Mouse (Mus musculus) heart, embryonic 15.5 days (tissue): ENCODE measurements around the gene Dpp7. TPM values are rescaled to one million over a fixed set of nuclear protein-coding genes. Genes with fewer than 3 reads are reported as not detected.

Source experiments
- ATAC-seq: fragments of 200-750 bp; cut with Nextera tagmentation; replicated peaks from 2 replicates; pipeline ENCODE4 v1.8.0; 2017; ENCODE audit warnings: low read depth, moderate TSS enrichment; ENCODE audit not compliant: insufficient number of reproducible peaks, insufficient read depth, low FRiP score
- H3K27ac ChIP-seq: fragments of 300-500 bp; sonication (generic); 2 replicates; pipeline ENCODE4 v1.5.1; 2015; ENCODE audit warnings: mild to moderate bottlenecking, inconsistent platforms
- H3K27me3 ChIP-seq: fragments of 300-500 bp; sonication (generic); 2 replicates; pipeline ENCODE4 v1.6.1; 2015; ENCODE audit warnings: inconsistent platforms
- H3K36me3 ChIP-seq: fragments of 300-500 bp; sonication (generic); 2 replicates; pipeline ENCODE4 v1.6.1; 2015; ENCODE audit warnings: mild to moderate bottlenecking, inconsistent platforms
- H3K4me1 ChIP-seq: fragments of 300-500 bp; sonication (generic); replicated peaks from 2 replicates; pipeline ENCODE4 v1.6.1; 2015; ENCODE audit warnings: inconsistent platforms
- H3K4me2 ChIP-seq: fragments of 300-500 bp; sonication (generic); 2 replicates; pipeline ENCODE4 v1.6.1; 2015; ENCODE audit warnings: inconsistent platforms, mild to moderate bottlenecking, moderate library complexity
- H3K4me3 ChIP-seq: fragments of 300-500 bp; sonication (generic); 2 replicates; pipeline ENCODE4 v1.5.1; 2015; ENCODE audit warnings: mild to moderate bottlenecking, inconsistent platforms
- H3K9ac ChIP-seq: fragments of 300-500 bp; sonication (generic); 2 replicates; pipeline ENCODE4 v1.6.1; 2015; ENCODE audit warnings: mild to moderate bottlenecking, inconsistent platforms
- H3K9me3 ChIP-seq: fragments of 300-500 bp; sonication (generic); replicated peaks from 2 replicates; pipeline ENCODE4 v1.6.1; 2016; ENCODE audit warnings: inconsistent platforms
- WGBS: fragments of 180-500 bp; shearing (Covaris S2); methylation state at CpG from one replicate; pipeline ENCODE4 v1.1.7; 2015; ENCODE audit warnings: mixed read lengths; 5-methylcytosine and 5-hydroxymethylcytosine counted together
- polyA plus RNA-seq: library from polyadenylated mRNA; unstranded; fragments of >200 nt; fragmentation: Nextera tagmentation; extraction: Ambion mirVana; gene quantifications from 2 replicates; pipeline ENCODE4 v1.2.1, GENCODE M21; 2015

Dpp7 gene
- polyA plus RNA-seq, 1 experiment from 2014 or later, result 9.5 TPM

DNA sequence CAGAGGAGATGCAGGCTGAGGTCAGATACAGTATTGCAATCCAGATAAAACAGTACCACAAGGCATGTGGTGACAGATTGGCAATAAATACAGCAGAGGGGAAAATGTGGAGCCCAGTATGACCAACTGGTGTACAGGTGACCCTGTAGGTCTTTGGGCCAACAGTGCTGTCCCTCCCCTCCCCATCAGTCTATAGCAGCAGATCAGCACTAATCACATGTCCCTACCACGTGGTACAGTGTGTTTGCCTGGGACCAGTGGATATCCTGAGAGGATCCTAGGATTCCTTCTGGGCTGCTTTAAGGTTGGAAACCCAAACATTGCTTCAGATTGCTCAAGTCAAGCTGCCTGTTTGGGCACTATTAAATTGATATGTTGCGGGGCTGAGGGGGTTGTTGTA is 22.6 kb downstream of the Dpp7 start:
- Histone ChIP-seq H3K27me3 (no peaks in the 10 kb centered on the region), H3K36me3 (peaks cover 43% of the 10 kb centered on the region), H3K27ac (no peak overlapping the region), H3K4me2 (peak overlapping the region; percentile 81), H3K9ac (peak overlapping the region; percentile 74; the same call in 1 of the 2 replicates), H3K4me3 (peak overlapping the region; percentile 69), H3K9me3 (no peaks in the 10 kb centered on the region), H3K4me1 (peaks cover 23% of the 10 kb centered on the region)
- ATAC-seq, result no peak
- 79% methylated on average over 2 of the region's 2 CpGs for WGBS

DNA sequence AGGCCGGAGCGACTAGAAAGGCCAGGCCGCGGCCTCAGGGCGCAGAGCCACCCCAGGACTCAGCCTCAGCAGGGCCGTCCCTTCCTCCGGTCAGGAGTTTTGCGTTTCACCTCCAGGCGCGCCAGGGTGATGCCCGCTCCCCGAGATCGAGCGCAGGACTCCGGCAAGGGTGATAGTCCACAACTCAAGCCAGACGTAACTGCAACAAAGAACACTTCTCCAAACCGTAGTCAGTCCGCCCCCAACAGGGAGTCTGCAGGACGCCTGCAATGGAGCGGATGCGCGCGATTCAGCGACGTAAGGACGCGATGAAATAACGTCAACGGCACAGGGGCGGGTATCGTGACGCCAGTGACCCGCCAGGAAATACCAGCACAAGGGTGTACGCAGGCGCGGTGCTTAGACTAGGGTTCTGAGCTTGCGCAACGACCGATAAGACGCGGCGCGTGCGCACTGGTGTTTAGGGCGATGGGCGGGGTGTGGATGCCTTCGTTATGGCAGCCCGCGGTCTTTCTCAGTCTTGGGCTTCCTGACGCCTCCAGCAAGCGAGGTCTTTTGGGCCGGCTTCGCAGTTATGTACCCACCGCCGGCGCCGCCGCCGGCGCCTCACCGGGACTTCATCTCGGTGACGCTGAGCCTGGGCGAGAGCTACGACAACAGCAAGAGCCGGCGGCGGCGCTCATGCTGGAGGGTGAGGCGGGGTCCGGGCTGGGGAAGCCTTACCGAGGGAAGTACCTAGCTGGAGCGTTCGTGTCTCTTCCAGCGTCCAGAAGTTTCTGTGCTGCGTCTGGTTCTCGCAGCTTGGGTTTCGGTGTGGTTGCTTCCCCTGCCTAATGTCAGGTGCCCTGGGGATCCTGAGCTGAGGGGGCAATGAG is 23.6 kb downstream of the Dpp7 start, which contains the start of gene Man1b1:
Gene Man1b1, plus strand, starts transcription at position 53 of the 875 bp plus-strand sequence.
- Histone ChIP-seq H3K4me3 (peak within 1 kb of the TSS; percentile 69), H3K36me3 (peaks cover 33% of the 10 kb centered on the region), H3K9ac (peak within 1 kb of the TSS; percentile 75), H3K27ac (peak within 1 kb of the TSS; percentile 85), H3K9me3 (no peaks in the 10 kb centered on the region), H3K4me2 (peak within 1 kb of the TSS; percentile 81), H3K27me3 (no peaks in the 10 kb centered on the region), H3K4me1 (peaks cover 23% of the 10 kb centered on the region)
- under 1% methylated on average over 78 of the region's 78 CpGs for WGBS
- peak; percentile 100 for ATAC-seq

DNA sequence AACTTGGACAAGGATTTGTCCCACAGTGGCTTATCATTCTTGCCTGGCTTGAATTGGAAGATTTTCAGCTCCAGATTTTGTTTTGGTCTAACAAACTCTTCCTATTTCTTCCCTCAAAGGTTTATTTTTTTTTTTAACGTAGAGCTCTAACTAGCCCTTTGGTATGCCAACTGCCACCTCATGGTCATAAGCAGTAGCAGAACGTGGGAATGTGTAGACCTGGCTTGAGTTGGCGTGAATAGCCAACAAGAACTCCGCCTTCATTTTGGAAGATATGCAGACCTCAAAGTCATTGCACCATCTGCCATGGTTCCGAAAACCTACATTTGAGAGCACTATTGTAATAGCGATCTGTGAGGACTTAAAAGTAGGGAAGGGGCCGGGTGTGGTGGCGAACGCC is 24.7 kb downstream of the Dpp7 start:
- ATAC-seq, result no peak
- peak overlapping the region; percentile 75 for H3K9ac ChIP-seq
- 50% methylated on average over 9 of the region's 9 CpGs for WGBS
- H3K27ac ChIP-seq, result no peak overlapping the region
- H3K36me3 ChIP-seq, result peaks cover 23% of the 10 kb centered on the region
- H3K4me1 ChIP-seq, result peaks cover 23% of the 10 kb centered on the region
- no peaks in the 10 kb centered on the region for H3K27me3 ChIP-seq
- H3K4me3 ChIP-seq, result peak overlapping the region; percentile 69
- peak overlapping the region; percentile 72 for H3K4me2 ChIP-seq
- H3K9me3 ChIP-seq, result no peaks in the 10 kb centered on the region

DNA sequence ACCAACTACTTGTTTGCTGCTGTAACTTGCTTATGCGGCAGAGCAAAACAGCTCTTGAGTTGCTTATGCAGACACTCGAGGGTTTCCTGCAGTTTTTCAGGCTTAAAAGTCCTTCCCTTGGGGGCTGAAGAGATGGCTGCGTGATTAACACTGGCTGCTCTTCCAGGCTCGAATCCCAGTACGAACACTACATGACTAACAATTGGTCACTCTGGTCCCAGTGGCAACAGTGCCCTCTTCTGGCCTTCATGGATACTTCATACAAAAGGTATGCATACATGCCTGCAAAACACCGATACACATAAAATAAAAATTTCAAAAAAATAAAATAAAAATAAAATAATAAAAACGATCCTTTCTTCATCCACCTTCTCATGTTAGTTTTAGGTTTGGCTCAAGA is 27.7 kb downstream of the Dpp7 start:
- H3K27me3 ChIP-seq, result no peaks in the 10 kb centered on the region
- peaks cover 11% of the 10 kb centered on the region for H3K4me1 ChIP-seq
- no peak overlapping the region for H3K4me2 ChIP-seq
- H3K4me3 ChIP-seq, result no peak overlapping the region
- H3K9ac ChIP-seq, result no peak overlapping the region
- no peak overlapping the region for H3K27ac ChIP-seq
- no peaks in the 10 kb centered on the region for H3K36me3 ChIP-seq
- H3K9me3 ChIP-seq, result no peaks in the 10 kb centered on the region
- 35% methylated on average over 7 of the region's 7 CpGs for WGBS
- no peak for ATAC-seq

DNA sequence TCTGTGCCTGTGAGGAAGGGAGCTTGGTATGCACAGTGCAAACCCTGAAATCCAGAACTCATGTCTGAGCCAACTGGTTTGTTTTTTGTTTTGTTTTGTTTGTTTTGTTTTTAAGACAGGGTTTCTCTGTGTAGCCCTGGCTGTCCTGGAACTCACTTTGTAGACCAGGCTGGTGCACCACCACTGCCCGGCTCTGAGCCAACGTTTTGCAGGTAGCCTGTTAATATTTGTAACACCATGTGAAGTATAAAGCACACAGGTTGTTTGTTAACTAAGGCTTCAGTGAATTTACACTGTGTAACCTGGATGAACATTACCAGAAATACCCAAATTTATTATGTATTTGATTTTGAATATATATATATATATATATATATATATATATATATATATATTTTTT is 30.1 kb downstream of the Dpp7 start:
- no peaks in the 10 kb centered on the region for H3K9me3 ChIP-seq
- H3K36me3 ChIP-seq, result no peaks in the 10 kb centered on the region
- no peak overlapping the region for H3K4me3 ChIP-seq
- H3K27ac ChIP-seq, result no peak overlapping the region
- no peak overlapping the region for H3K4me2 ChIP-seq
- H3K27me3 ChIP-seq, result peaks cover 11% of the 10 kb centered on the region
- no peaks in the 10 kb centered on the region for H3K4me1 ChIP-seq
- no peak overlapping the region for H3K9ac ChIP-seq
- ATAC-seq, result no peak
- WGBS, result 70% methylated on average over 2 of the region's 2 CpGs

DNA sequence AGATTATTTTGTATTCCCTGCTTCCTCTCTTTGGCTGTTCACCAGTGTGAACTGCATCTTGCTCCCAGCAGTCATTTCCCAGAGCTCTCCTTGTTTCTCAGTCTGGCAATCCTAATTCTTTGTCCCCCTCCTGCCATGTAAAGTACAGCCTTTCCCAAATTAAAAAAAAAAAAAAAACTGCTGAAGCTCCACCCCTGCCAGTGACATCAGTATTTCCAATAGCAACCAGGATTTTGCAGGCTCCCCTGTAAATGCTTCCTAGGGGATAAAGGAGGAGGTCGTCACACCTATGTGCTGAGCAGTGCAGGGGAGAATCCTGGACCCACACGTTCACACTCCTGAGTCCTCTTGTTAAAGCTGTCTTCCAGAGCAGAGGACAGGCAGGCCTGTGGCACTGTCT is 36.1 kb downstream of the Dpp7 start:
- H3K4me2 ChIP-seq, result no peak overlapping the region
- H3K4me1 ChIP-seq, result peaks cover 8% of the 10 kb centered on the region
- no peak overlapping the region for H3K27ac ChIP-seq
- WGBS, result 37% methylated on average over 2 of the region's 2 CpGs
- no peak for ATAC-seq
- no peaks in the 10 kb centered on the region for H3K9me3 ChIP-seq
- H3K9ac ChIP-seq, result no peak overlapping the region
- peaks cover 65% of the 10 kb centered on the region for H3K27me3 ChIP-seq
- H3K4me3 ChIP-seq, result no peak overlapping the region
- H3K36me3 ChIP-seq, result no peaks in the 10 kb centered on the region

DNA sequence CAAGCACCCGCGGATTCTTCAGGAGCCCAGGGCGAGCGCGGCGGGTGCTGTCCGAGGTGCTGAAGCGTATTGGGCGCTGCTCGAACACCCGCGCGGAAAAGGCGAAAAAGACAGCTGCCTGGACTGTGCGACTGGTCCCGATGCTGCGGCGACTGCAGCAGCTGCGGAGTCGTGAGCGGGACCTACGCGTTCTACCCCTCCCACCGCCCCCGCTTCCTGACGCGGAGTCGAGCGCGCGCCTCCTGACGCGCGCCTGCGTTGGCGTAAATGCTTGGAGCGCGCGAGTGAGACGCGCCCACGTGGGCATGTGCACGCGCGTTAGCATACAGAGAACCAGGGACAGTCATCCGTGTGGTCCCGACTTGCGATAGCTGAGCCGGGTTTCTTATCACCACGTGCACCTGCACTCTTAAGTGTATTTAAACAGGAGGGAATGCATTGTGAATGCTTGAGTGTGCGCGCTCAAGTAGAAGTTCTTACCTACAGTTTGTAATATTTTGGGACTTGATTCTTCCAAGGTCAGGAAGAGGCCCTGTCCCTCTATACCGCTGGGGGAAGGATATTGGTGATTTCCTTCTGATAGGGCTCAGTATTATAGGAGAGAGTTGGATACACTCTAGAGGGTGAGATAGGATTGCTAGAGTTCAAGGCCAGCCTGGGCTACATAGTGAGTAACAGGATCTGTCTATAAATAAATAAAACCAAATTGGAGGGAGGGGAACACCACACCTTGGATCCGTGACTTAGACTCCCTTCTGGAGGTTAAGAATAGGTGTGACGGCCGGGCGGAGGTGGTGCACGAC is 37.0 kb downstream of the Dpp7 start, which contains the start of gene Grin1:
Gene Grin1, minus strand, starts transcription at position 217 of the 803 bp plus-strand sequence.
- H3K4me2 ChIP-seq, result peak within 1 kb of the TSS; percentile 62
- no peak within 1 kb of the TSS for H3K27ac ChIP-seq
- WGBS, result 9% methylated on average over 58 of the region's 58 CpGs
- peaks cover 72% of the 10 kb centered on the region for H3K27me3 ChIP-seq
- H3K9me3 ChIP-seq, result no peaks in the 10 kb centered on the region
- H3K36me3 ChIP-seq, result no peaks in the 10 kb centered on the region
- H3K4me1 ChIP-seq, result peaks cover 8% of the 10 kb centered on the region
- H3K9ac ChIP-seq, result no peak within 1 kb of the TSS
- no peak; the same call in 1 of the 2 replicates for ATAC-seq
- peak within 1 kb of the TSS; percentile 34 for H3K4me3 ChIP-seq

DNA sequence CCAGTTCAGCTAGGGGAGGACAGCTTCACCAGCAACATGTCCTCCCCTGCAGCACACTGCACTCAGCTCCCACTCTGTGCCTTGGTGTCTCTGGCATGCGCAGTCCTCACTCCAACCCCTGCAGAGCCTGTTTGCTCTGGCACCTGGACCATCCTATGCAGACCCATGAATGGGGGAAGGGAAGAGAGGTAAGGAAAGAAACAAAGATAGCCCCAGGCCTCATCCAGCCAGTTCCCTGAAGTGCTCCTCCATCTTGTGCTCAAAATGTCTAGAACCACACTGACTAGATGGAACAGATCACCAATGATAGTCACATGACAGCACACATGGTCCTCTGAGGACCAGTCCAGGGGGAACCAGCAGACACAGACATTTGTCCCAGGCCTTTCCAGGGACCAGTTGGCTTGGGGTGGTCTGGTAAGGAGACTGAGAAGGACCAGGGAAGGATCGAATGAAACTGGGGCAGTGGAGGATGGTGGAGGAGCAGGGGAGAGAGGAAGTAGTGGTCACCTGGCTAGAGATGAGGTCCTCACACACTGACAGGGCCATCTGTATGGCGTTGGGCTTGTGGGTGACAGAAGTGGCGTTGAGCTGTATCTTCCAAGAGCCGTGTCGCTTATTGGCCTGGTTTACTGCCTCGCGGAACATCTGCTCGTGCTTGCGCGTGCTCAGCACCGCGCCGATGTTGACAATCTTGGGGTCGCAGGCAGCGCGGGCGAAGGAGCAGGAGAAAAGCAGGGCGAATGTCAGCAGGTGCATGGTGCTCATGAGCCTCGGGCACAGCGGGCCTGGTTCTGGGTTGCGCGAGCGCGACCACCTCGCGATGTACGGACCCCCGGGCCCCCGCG is 37.8 kb downstream of the Dpp7 start:
- H3K4me2 ChIP-seq, result peak overlapping the region; percentile 62
- ATAC-seq, result no peak; the same call in 1 of the 2 replicates
- no peaks in the 10 kb centered on the region for H3K36me3 ChIP-seq
- H3K27ac ChIP-seq, result no peak overlapping the region
- no peaks in the 10 kb centered on the region for H3K9me3 ChIP-seq
- WGBS, result 4% methylated on average over 31 of the region's 31 CpGs
- no peak overlapping the region for H3K9ac ChIP-seq
- H3K27me3 ChIP-seq, result peaks cover 79% of the 10 kb centered on the region
- H3K4me3 ChIP-seq, result peak overlapping the region; percentile 34
- H3K4me1 ChIP-seq, result peaks cover 8% of the 10 kb centered on the region

DNA sequence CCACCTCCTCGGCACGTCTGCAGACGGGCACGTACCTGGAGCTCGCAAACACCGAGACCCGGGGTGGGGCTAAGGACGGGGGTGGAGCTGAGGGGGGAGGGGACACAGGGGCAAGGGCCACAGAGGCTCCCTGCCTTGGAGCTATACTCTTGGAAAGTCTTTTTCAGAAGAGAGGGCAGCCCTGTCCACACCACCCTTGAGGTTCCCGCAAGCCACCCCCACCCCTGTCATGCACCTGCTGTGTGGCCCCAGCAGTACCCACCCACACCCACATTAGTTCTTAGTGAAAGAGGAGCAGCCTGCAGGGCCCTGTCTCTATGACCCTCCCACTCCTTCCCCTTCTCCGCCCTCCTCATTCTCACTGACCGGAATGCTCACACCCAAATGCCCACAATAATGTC is 44.7 kb downstream of the Dpp7 start:
- no peak for ATAC-seq
- 4% methylated on average over 11 of the region's 11 CpGs for WGBS

DNA sequence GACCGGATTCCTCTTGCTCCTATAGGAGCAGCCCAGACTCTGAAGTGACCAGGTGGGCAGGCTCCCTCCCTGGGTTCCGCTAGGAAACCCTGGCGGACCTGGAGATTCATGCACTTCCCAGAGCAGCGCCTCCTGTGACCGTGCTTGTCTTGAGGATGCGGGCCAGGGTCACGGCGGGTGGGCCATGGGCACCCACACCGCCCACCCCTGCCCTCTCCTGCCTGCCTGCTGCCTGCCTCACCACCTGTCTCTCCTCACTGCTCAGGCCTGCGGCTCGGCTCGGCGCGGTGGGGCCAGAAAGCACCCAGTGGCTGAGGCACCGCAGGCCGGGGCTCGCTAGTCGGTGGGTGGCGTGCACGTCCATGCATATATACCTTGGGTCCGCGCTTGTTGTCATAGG is 45.2 kb downstream of the Dpp7 start:
- peaks cover 88% of the 10 kb centered on the region for H3K27me3 ChIP-seq
- no peaks in the 10 kb centered on the region for H3K9me3 ChIP-seq
- no peak overlapping the region for H3K4me3 ChIP-seq
- no peak for ATAC-seq
- no peak overlapping the region for H3K27ac ChIP-seq
- H3K4me2 ChIP-seq, result no peak overlapping the region
- no peaks in the 10 kb centered on the region for H3K36me3 ChIP-seq
- no peaks in the 10 kb centered on the region for H3K4me1 ChIP-seq
- no peak overlapping the region for H3K9ac ChIP-seq
- 2% methylated on average over 22 of the region's 22 CpGs for WGBS

More for the DNA sequence above, 44.7 kb downstream of the Dpp7 start:
- Histone ChIP-seq H3K4me1 (no peaks in the 10 kb centered on the region), H3K9me3 (no peaks in the 10 kb centered on the region), H3K27ac (no peak overlapping the region), H3K4me3 (no peak overlapping the region), H3K27me3 (peaks cover 89% of the 10 kb centered on the region), H3K4me2 (no peak overlapping the region), H3K9ac (no peak overlapping the region), H3K36me3 (no peaks in the 10 kb centered on the region)

DNA sequence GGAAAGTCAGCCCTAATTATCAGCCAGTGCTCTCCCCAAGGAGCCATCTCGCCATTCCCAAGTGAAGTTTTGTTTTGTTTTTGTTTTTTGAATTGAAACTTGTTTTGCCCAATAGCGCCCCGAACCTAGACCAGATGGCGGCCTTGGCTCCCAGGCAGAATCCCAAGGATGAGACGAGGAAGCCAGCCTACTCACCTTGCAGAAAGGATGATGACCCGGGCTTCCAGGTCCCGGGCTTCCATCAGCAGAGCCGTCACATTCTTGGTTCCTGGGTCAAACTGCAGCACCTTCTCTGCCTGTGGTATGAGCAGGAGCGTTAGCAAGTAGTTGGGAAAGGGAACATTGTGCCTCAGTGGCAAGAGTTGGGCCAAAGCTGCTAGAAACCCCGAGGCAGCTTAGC is 46.0 kb downstream of the Dpp7 start:
- Histone ChIP-seq H3K4me2 (no peak overlapping the region), H3K9ac (no peak overlapping the region), H3K4me1 (peaks cover 3% of the 10 kb centered on the region), H3K4me3 (no peak overlapping the region), H3K36me3 (no peaks in the 10 kb centered on the region), H3K27ac (no peak overlapping the region), H3K9me3 (no peaks in the 10 kb centered on the region), H3K27me3 (peaks cover 93% of the 10 kb centered on the region)
- WGBS, result 50% methylated on average over 10 of the region's 10 CpGs
- no peak for ATAC-seq
